Mouse (Mus musculus): ENCODE results near the gene Cdkn1a.

GRCm38 (mm10) chr17:29096851-29097561 lies 6.2 kb downstream of the Cdkn1a start:
- no peak for TF ChIP-seq CTCF (IDR thresholded peaks at IDR 0.05; ENCODE audit: borderline replicate concordance, extremely low read depth, insufficient read depth, insufficient read length)
- TF ChIP-seq POLR2A (IDR thresholded peaks at IDR 0.05; ENCODE audit: borderline replicate concordance, extremely low read depth, insufficient read depth, insufficient read length, poor library complexity, severe bottlenecking), result no peak

All from brain, embryonic 14.5 days (tissue).